13 mouse cellular contexts compared by ENCODE assay signal in genomic region chr1:187366806-187367205, GRCm38 (mm10).
DNase-seq lines count a peak whose midpoint lies in the region; ATAC-seq and TF ChIP-seq lines count a peak whose summit lies in the region.
"Had no signal": no experiment of that assay in that cellular context is flagged by ENCODE, and none has a peak within 500 bp of the region (broad histone marks: within the 10 kb centered on the region; RNA-seq: fewer than 3 reads in every experiment).

No protein-coding gene starts in this region.

- no peak; the same call in 1 of the 2 replicates for TF ChIP-seq CTCF in kidney, adult 2 months (conservative IDR thresholded peaks at IDR 0.05; ENCODE audit: insufficient read depth, insufficient read length, low read depth, low read length)

- H3K27ac ChIP-seq in kidney, adult 2 months (ENCODE audit: insufficient read depth, low read depth, low read length), result no peak overlapping the region
- no peak overlapping the region for H3K27ac ChIP-seq in midbrain, embryonic 11.5 days (ENCODE audit: low read depth, low read length)
- no peak overlapping the region for H3K27ac ChIP-seq in forebrain, embryonic 15.5 days (replicated peaks)
- H3K27ac ChIP-seq: forebrain, embryonic 12.5 days; hindbrain, embryonic 15.5 days had no signal

- WGBS in kidney, adult 2 months, result 59% methylated on average over 2 of the region's 2 CpGs
- WGBS in midbrain, embryonic 11.5 days, result 53% methylated on average over 2 of the region's 2 CpGs
- 59% methylated on average over 2 of the region's 2 CpGs for WGBS in forebrain, embryonic 15.5 days

- H3K36me3 ChIP-seq in kidney, adult 2 months (ENCODE audit: control insufficient read depth, insufficient read depth, low read length), result no peaks in the 10 kb centered on the region
- H3K36me3 ChIP-seq in midbrain, embryonic 11.5 days (ENCODE audit: control insufficient read depth, insufficient read depth, low read length), result no peaks in the 10 kb centered on the region
- H3K36me3 ChIP-seq in forebrain, embryonic 15.5 days, result no peaks in the 10 kb centered on the region
- H3K36me3 ChIP-seq: forebrain, embryonic 12.5 days; hindbrain, embryonic 15.5 days had no signal

- H3K4me3 ChIP-seq in kidney, adult 2 months (ENCODE audit: insufficient read depth, low read depth, low read length), result no peak overlapping the region
- H3K4me3 ChIP-seq in midbrain, embryonic 11.5 days (ENCODE audit: low read depth, low read length), result no peak overlapping the region
- no peak overlapping the region for H3K4me3 ChIP-seq in forebrain, embryonic 15.5 days
- H3K4me3 ChIP-seq: forebrain, embryonic 12.5 days; hindbrain, embryonic 15.5 days had no signal

- no peaks in the 10 kb centered on the region for H3K9me3 ChIP-seq in midbrain, embryonic 11.5 days (ENCODE audit: control insufficient read depth, low read length)
- no peaks in the 10 kb centered on the region for H3K9me3 ChIP-seq in forebrain, embryonic 15.5 days
- H3K9me3 ChIP-seq: forebrain, embryonic 12.5 days; hindbrain, embryonic 15.5 days had no signal

- no peak overlapping the region for H3K9ac ChIP-seq in midbrain, embryonic 11.5 days (ENCODE audit: low read length)
- H3K9ac ChIP-seq in forebrain, embryonic 15.5 days (replicated peaks), result no peak overlapping the region
- H3K9ac ChIP-seq: forebrain, embryonic 12.5 days; hindbrain, embryonic 15.5 days had no signal

- H3K4me2 ChIP-seq in midbrain, embryonic 11.5 days, result no peak overlapping the region
- H3K4me2 ChIP-seq in forebrain, embryonic 15.5 days (replicated peaks), result no peak overlapping the region
- H3K4me2 ChIP-seq: forebrain, embryonic 12.5 days; hindbrain, embryonic 15.5 days had no signal

- ATAC-seq in CD4-positive, CD25-positive, alpha-beta regulatory T cell, adult 4 months, result peak; percentile 54
- peak; percentile 61 for ATAC-seq in megakaryocyte, adult 5-6 weeks (ENCODE audit: poor library complexity, severe bottlenecking)
- ATAC-seq in midbrain, embryonic 11.5 days (ENCODE audit: low FRiP score), result no peak
- ATAC-seq in forebrain, embryonic 15.5 days (replicated peaks), result no peak

- H3K27me3 ChIP-seq in kidney, adult 2 months (replicated peaks; ENCODE audit: control insufficient read depth, insufficient read depth, low read length), result no peaks in the 10 kb centered on the region
- no peaks in the 10 kb centered on the region for H3K27me3 ChIP-seq in midbrain, embryonic 11.5 days (ENCODE audit: control insufficient read depth, insufficient read depth, low read length)
- no peaks in the 10 kb centered on the region for H3K27me3 ChIP-seq in forebrain, embryonic 15.5 days
- H3K27me3 ChIP-seq: forebrain, embryonic 12.5 days; hindbrain, embryonic 15.5 days had no signal

- TF ChIP-seq POLR2A in kidney, adult 2 months (IDR thresholded peaks at IDR 0.05; ENCODE audit: low read depth, low read length), result no peak

- H3K4me1 ChIP-seq in kidney, adult 2 months (ENCODE audit: control insufficient read depth, insufficient read depth, low read length), result no peaks in the 10 kb centered on the region
- H3K4me1 ChIP-seq in midbrain, embryonic 11.5 days (ENCODE audit: control insufficient read depth, insufficient read depth, low read length), result no peaks in the 10 kb centered on the region
- H3K4me1 ChIP-seq in forebrain, embryonic 15.5 days, result no peaks in the 10 kb centered on the region
- H3K4me1 ChIP-seq: hindbrain, embryonic 15.5 days had no signal

- DNase-seq in kidney, adult 2 months, result peak; percentile 57
- no peak for DNase-seq in kidney, postnatal 10 days
- DNase-seq in ZHBTc4 (ENCODE audit: low read depth, low spot score), result peak; percentile 60
- no peak for DNase-seq in thymus, postnatal 36 days
- DNase-seq in midbrain, embryonic 11.5 days (ENCODE audit: low spot score, missing footprints), result no peak
- DNase-seq: embryo, embryonic 11 days; lung, postnatal 14 days; right cerebral cortex, postnatal 25 days had no signal

Comparison
In these comparisons a context has a peak if more than half of its experiments do, and no peak if none do; other contexts are left out.
1. DNase-seq: peak in kidney, adult 2 months (single experiment) and ZHBTc4 (single experiment); none in kidney, postnatal 10 days (single experiment), thymus, postnatal 36 days (0 of 2) and midbrain, embryonic 11.5 days (single experiment).
2. ATAC-seq: peak in CD4-positive, CD25-positive, alpha-beta regulatory T cell, adult 4 months (single experiment) and megakaryocyte, adult 5-6 weeks (single experiment); none in midbrain, embryonic 11.5 days (single experiment) and forebrain, embryonic 15.5 days (single experiment).